Mouse (Mus musculus): ENCODE measurements at regions not wholly inside any gene's neighbourhood (a gene's known extent, or its start where the extent isn't known, plus 50 kb on each side); places are given as distances from the start of the nearest gene placed in this dataset.

- H3ac ChIP-seq (ENCODE audit: control insufficient read depth, insufficient read length) = no peak overlapping the region
- no peaks in the 10 kb centered on the region for H3K79me2 ChIP-seq (ENCODE audit: control insufficient read depth, insufficient read depth)
- TF ChIP-seq SRF (IDR thresholded peaks at IDR 0.05; ENCODE audit: control insufficient read depth, insufficient read length, low read depth) (no peak), POLR2AphosphoS2 (IDR thresholded peaks at IDR 0.05; ENCODE audit: insufficient read length, low read depth) (no peak), MAX (IDR thresholded peaks at IDR 0.05; ENCODE audit: low read depth) (no peak), TCF3 (IDR thresholded peaks at IDR 0.05; ENCODE audit: insufficient read length, low read depth) (peak; percentile 50), MYOG (IDR thresholded peaks at IDR 0.05; ENCODE audit: control insufficient read depth in 1 of 3, insufficient read depth in 1 of 3, insufficient read length in 2 of 3, low read depth in 2 of 3) (peak; percentile 79 to 96 (median 90)), REST (IDR thresholded peaks at IDR 0.05; ENCODE audit: insufficient read depth, insufficient read length) (no peak), E2F4 (IDR thresholded peaks at IDR 0.05; ENCODE audit: insufficient read depth) (no peak), MYOD1 (IDR thresholded peaks at IDR 0.05; ENCODE audit: control insufficient read depth in 1 of 3, insufficient read length in 2 of 3, low read depth in 2 of 3) (peak; percentile 52 to 94 (median 93)), USF1 (IDR thresholded peaks at IDR 0.05; ENCODE audit: low read depth) (peak; percentile 27), TCF12 (IDR thresholded peaks at IDR 0.05; ENCODE audit: insufficient read depth, poor library complexity, severe bottlenecking) (peak; percentile 60), CEBPB (IDR thresholded peaks at IDR 0.05; ENCODE audit: insufficient read depth, poor library complexity, severe bottlenecking) (no peak), POLR2A (IDR thresholded peaks at IDR 0.05; ENCODE audit: insufficient read length, low read depth) (no peak)
- no peak overlapping the region for H3K4me3 ChIP-seq
- peaks cover 42% of the 10 kb centered on the region for H3K27me3 ChIP-seq (ENCODE audit: control insufficient read depth, insufficient read depth, insufficient read length)
- H3K36me3 ChIP-seq (ENCODE audit: control insufficient read depth, insufficient read depth) = no peaks in the 10 kb centered on the region
- H3K4me2 ChIP-seq (ENCODE audit: low read depth) = peak overlapping the region; percentile 51
These were observed 159.8 kb downstream of the Rybp start for GRCm38 (mm10) chr6:100127221-100128143.

- H3ac ChIP-seq (ENCODE audit: control insufficient read depth, insufficient read length) = no peak overlapping the region
- no peak overlapping the region for H3K4me3 ChIP-seq
- H3K79me2 ChIP-seq (ENCODE audit: control insufficient read depth, insufficient read depth) = no peaks in the 10 kb centered on the region
- no peaks in the 10 kb centered on the region for H3K36me3 ChIP-seq (ENCODE audit: control insufficient read depth, insufficient read depth)
- H3K27me3 ChIP-seq (ENCODE audit: control insufficient read depth, insufficient read depth, insufficient read length) = peaks cover 39% of the 10 kb centered on the region
- TF ChIP-seq POLR2AphosphoS2 (IDR thresholded peaks at IDR 0.05; ENCODE audit: insufficient read length, low read depth) = no peak
- TF ChIP-seq MYOD1 (IDR thresholded peaks at IDR 0.05; ENCODE audit: control insufficient read depth in 1 of 3, insufficient read length in 2 of 3, low read depth in 2 of 3) = no peak
- TF ChIP-seq E2F4 (IDR thresholded peaks at IDR 0.05; ENCODE audit: insufficient read depth) = no peak
- no peak for TF ChIP-seq CEBPB (IDR thresholded peaks at IDR 0.05; ENCODE audit: insufficient read depth, poor library complexity, severe bottlenecking)
- no peak for TF ChIP-seq MAX (IDR thresholded peaks at IDR 0.05; ENCODE audit: low read depth)
- TF ChIP-seq REST (IDR thresholded peaks at IDR 0.05; ENCODE audit: insufficient read depth, insufficient read length) = no peak
- TF ChIP-seq POLR2A (IDR thresholded peaks at IDR 0.05; ENCODE audit: insufficient read length, low read depth) = no peak
- TF ChIP-seq USF1 (IDR thresholded peaks at IDR 0.05; ENCODE audit: low read depth) = no peak
- TF ChIP-seq TCF3 (IDR thresholded peaks at IDR 0.05; ENCODE audit: insufficient read length, low read depth) = no peak
- TF ChIP-seq TCF12 (IDR thresholded peaks at IDR 0.05; ENCODE audit: insufficient read depth, poor library complexity, severe bottlenecking) = no peak
- no peak for TF ChIP-seq SRF (IDR thresholded peaks at IDR 0.05; ENCODE audit: control insufficient read depth, insufficient read length, low read depth)
- TF ChIP-seq MYOG (IDR thresholded peaks at IDR 0.05; ENCODE audit: control insufficient read depth in 1 of 3, insufficient read depth in 1 of 3, insufficient read length in 2 of 3, low read depth in 2 of 3) = no peak
- H3K4me2 ChIP-seq (ENCODE audit: low read depth) = peak overlapping the region; percentile 43
These were observed 160.5 kb downstream of the Rybp start for GRCm38 (mm10) chr6:100126736-100127135.

GRCm38 (mm10) chr6:100126326-100126725 lies 161.0 kb downstream of the Rybp start:
- no peak overlapping the region for H3K4me2 ChIP-seq (ENCODE audit: low read depth)
- peaks cover 39% of the 10 kb centered on the region for H3K27me3 ChIP-seq (ENCODE audit: control insufficient read depth, insufficient read depth, insufficient read length)
- TF ChIP-seq SRF (IDR thresholded peaks at IDR 0.05; ENCODE audit: control insufficient read depth, insufficient read length, low read depth) (no peak), TCF12 (IDR thresholded peaks at IDR 0.05; ENCODE audit: insufficient read depth, poor library complexity, severe bottlenecking) (no peak), TCF3 (IDR thresholded peaks at IDR 0.05; ENCODE audit: insufficient read length, low read depth) (no peak), E2F4 (IDR thresholded peaks at IDR 0.05; ENCODE audit: insufficient read depth) (no peak), MYOD1 (IDR thresholded peaks at IDR 0.05; ENCODE audit: control insufficient read depth in 1 of 3, insufficient read length in 2 of 3, low read depth in 2 of 3) (no peak), USF1 (IDR thresholded peaks at IDR 0.05; ENCODE audit: low read depth) (no peak), REST (IDR thresholded peaks at IDR 0.05; ENCODE audit: insufficient read depth, insufficient read length) (no peak)
- no peak overlapping the region for H3K4me3 ChIP-seq
- H3K36me3 ChIP-seq (ENCODE audit: control insufficient read depth, insufficient read depth) = no peaks in the 10 kb centered on the region
- no peak overlapping the region for H3ac ChIP-seq (ENCODE audit: control insufficient read depth, insufficient read length)
- H3K79me2 ChIP-seq (ENCODE audit: control insufficient read depth, insufficient read depth) = no peaks in the 10 kb centered on the region

- no peaks in the 10 kb centered on the region for H3K79me2 ChIP-seq (ENCODE audit: control insufficient read depth, insufficient read depth)
- H3ac ChIP-seq (ENCODE audit: control insufficient read depth, insufficient read length) = no peak overlapping the region
- no peaks in the 10 kb centered on the region for H3K36me3 ChIP-seq (ENCODE audit: control insufficient read depth, insufficient read depth)
- peaks cover 59% of the 10 kb centered on the region for H3K27me3 ChIP-seq (ENCODE audit: control insufficient read depth, insufficient read depth, insufficient read length)
- H3K4me2 ChIP-seq (ENCODE audit: low read depth) = no peak overlapping the region
- H3K4me3 ChIP-seq = no peak overlapping the region
- TF ChIP-seq MYOD1 (IDR thresholded peaks at IDR 0.05; ENCODE audit: control insufficient read depth in 1 of 3, insufficient read length in 2 of 3, low read depth in 2 of 3) (peak in 2 of 3 experiments; percentile 4 to 32), E2F4 (IDR thresholded peaks at IDR 0.05; ENCODE audit: insufficient read depth) (no peak), MYOG (IDR thresholded peaks at IDR 0.05; ENCODE audit: control insufficient read depth in 1 of 3, insufficient read depth in 1 of 3, insufficient read length in 2 of 3, low read depth in 2 of 3) (peak in 1 of 3 experiments; percentile 74), POLR2A (IDR thresholded peaks at IDR 0.05; ENCODE audit: insufficient read length, low read depth) (no peak), TCF3 (IDR thresholded peaks at IDR 0.05; ENCODE audit: insufficient read length, low read depth) (no peak)
These were observed 166.0 kb downstream of the Rybp start for GRCm38 (mm10) chr6:100121240-100121639.
